Mouse (Mus musculus) hindbrain, embryonic 11.5 days (tissue): ENCODE data around the gene Tenm2. TPM values are rescaled to one million over a fixed set of nuclear protein-coding genes. Genes with fewer than 3 reads are reported as not detected.

Source experiments
- ATAC-seq: fragments of 200-750 bp; cut with Nextera tagmentation; 2 replicates; pipeline ENCODE4 v1.8.0; 2017; ENCODE audit warnings: mild to moderate bottlenecking, moderate TSS enrichment, moderate library complexity; ENCODE audit not compliant: low FRiP score
- DNase-seq: peaks from one replicate; pipeline ENCODE4 v3.0.0-alpha.2; 2015; ENCODE audit warnings: low spot score
- H3K27ac ChIP-seq: fragments of 300-500 bp; sonication (generic); 2 replicates; pipeline ENCODE4 v1.5.1; 2014; ENCODE audit warnings: mild to moderate bottlenecking, low read depth, low read length
- H3K27me3 ChIP-seq: fragments of 300-500 bp; sonication (generic); 2 replicates; pipeline ENCODE4 v1.6.1; 2014; ENCODE audit warnings: mild to moderate bottlenecking, low read length, moderate library complexity, mixed read lengths; ENCODE audit not compliant: control insufficient read depth, insufficient read depth
- H3K36me3 ChIP-seq: fragments of 300-500 bp; sonication (generic); 2 replicates; pipeline ENCODE4 v1.6.1; 2014; ENCODE audit warnings: mild to moderate bottlenecking, low read length, moderate library complexity, mixed read lengths; ENCODE audit not compliant: control insufficient read depth, insufficient read depth
- H3K4me1 ChIP-seq: fragments of 300-500 bp; sonication (generic); replicated peaks from 2 replicates; pipeline ENCODE4 v1.6.1; 2014; ENCODE audit warnings: low read length, mixed read lengths; ENCODE audit not compliant: control insufficient read depth, insufficient read depth
- H3K4me2 ChIP-seq: fragments of 300-500 bp; sonication (generic); replicated peaks from 2 replicates; pipeline ENCODE4 v1.6.1; 2014; ENCODE audit warnings: mild to moderate bottlenecking, low read depth, low read length
- H3K4me3 ChIP-seq: fragments of 300-500 bp; sonication (generic); 2 replicates; pipeline ENCODE4 v1.5.1; 2014; ENCODE audit warnings: low read depth, low read length
- H3K9ac ChIP-seq: fragments of 300-500 bp; sonication (generic); 2 replicates; pipeline ENCODE4 v1.6.1; 2014; ENCODE audit warnings: low read depth, low read length
- H3K9me3 ChIP-seq: fragments of 300-500 bp; sonication (generic); 2 replicates; pipeline ENCODE4 v1.6.1; 2016; ENCODE audit warnings: low read length; ENCODE audit not compliant: control insufficient read depth
- WGBS: fragments of 180-500 bp; shearing (Covaris S2); extraction: QIAGEN DNeasy Blood & Tissue Kit; methylation state at CpG from one replicate; pipeline ENCODE4 v1.1.7; 2014; 5-methylcytosine and 5-hydroxymethylcytosine counted together
- polyA plus RNA-seq: library from polyadenylated mRNA; unstranded; fragments of >200 nt; fragmentation: Nextera tagmentation; extraction: Ambion mirVana; gene quantifications from 2 replicates; pipeline ENCODE4 v1.2.1, GENCODE M21; 2014

Gene Tenm2
- polyA plus RNA-seq, 1 experiment from 2014 or later, result 9.0 TPM

GRCm38 (mm10) chr11:36365067-36365466 is 870.7 kb downstream of the Tenm2 start:
- H3K4me3 ChIP-seq, result no peak overlapping the region
- DNase-seq (no peak), ATAC-seq (no peak)
- 95% methylated on average over 5 of the region's 5 CpGs for WGBS
- no peaks in the 10 kb centered on the region for H3K36me3 ChIP-seq
- no peaks in the 10 kb centered on the region for H3K4me1 ChIP-seq
- no peaks in the 10 kb centered on the region for H3K27me3 ChIP-seq
- no peak overlapping the region for H3K4me2 ChIP-seq
- no peaks in the 10 kb centered on the region for H3K9me3 ChIP-seq
- no peak overlapping the region for H3K9ac ChIP-seq
- no peak overlapping the region for H3K27ac ChIP-seq

DNA sequence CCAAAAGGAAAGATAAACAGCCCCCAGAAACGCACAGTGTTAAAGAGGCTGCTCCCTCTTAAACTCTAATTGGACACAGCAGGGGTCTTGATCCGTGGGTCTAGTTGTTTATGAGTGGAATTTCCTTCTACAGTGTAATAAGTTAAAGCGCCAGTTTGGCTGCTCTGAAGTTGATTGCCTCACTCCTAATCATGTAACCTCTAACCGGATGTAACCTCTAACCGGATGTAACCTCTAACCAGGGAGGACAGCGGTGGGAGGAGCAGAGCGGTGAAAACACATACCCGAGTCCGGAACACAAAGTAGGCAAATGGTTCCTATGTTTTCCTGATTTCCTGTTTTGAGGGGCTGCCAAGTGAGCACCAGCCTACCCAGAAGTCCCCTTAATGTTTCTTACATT is 871.3 kb downstream of the Tenm2 start:
- no peaks in the 10 kb centered on the region for H3K36me3 ChIP-seq
- WGBS, result 78% methylated on average over 9 of the region's 9 CpGs
- no peak for ATAC-seq
- no peak for DNase-seq
- no peak overlapping the region for H3K27ac ChIP-seq
- no peaks in the 10 kb centered on the region for H3K4me1 ChIP-seq
- H3K9me3 ChIP-seq, result no peaks in the 10 kb centered on the region
- no peak overlapping the region for H3K9ac ChIP-seq
- H3K27me3 ChIP-seq, result no peaks in the 10 kb centered on the region
- H3K4me3 ChIP-seq, result no peak overlapping the region
- no peak overlapping the region for H3K4me2 ChIP-seq

- Histone ChIP-seq H3K4me2 (no peak overlapping the region), H3K4me3 (no peak overlapping the region), H3K9ac (no peak overlapping the region), H3K4me1 (no peaks in the 10 kb centered on the region), H3K27me3 (no peaks in the 10 kb centered on the region), H3K9me3 (no peaks in the 10 kb centered on the region), H3K36me3 (no peaks in the 10 kb centered on the region), H3K27ac (no peak overlapping the region)
- 93% methylated on average over 8 of the region's 8 CpGs for WGBS
- no peak for DNase-seq
- no peak for ATAC-seq
Measured at GRCm38 (mm10) chr11:36362514-36362913, 873.2 kb downstream of the Tenm2 start.

DNA sequence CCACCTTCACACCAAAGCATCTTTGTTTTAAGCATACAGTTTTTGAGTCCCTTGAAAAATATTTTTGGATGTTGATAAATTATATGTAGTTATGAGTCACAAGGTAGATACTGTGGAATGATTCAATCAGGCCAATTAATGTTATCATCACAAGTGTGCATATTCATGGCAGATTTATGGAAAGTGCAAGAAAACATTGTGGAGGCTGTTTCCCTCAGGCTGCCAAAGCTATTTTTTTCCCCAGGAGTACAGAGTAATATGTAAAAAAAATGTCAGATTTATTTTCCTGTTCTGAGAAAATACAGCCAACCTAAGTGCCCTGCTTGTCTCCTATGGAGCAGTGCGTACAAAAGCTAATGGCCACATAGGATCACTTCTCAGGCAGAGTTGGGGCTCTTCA is 882.5 kb downstream of the Tenm2 start:
- H3K4me1 ChIP-seq, result no peaks in the 10 kb centered on the region
- ATAC-seq, result no peak
- H3K9me3 ChIP-seq, result no peaks in the 10 kb centered on the region
- no peaks in the 10 kb centered on the region for H3K27me3 ChIP-seq
- H3K36me3 ChIP-seq, result no peaks in the 10 kb centered on the region
- no peak overlapping the region for H3K27ac ChIP-seq
- no peak overlapping the region for H3K4me2 ChIP-seq
- H3K9ac ChIP-seq, result no peak overlapping the region
- WGBS, result 90% methylated on average over 1 of the region's 1 CpGs
- no peak for DNase-seq
- H3K4me3 ChIP-seq, result no peak overlapping the region

- no peaks in the 10 kb centered on the region for H3K4me1 ChIP-seq
- no peaks in the 10 kb centered on the region for H3K36me3 ChIP-seq
- H3K4me2 ChIP-seq, result no peak overlapping the region
- no peak overlapping the region for H3K9ac ChIP-seq
- no peak for DNase-seq
- no peak for ATAC-seq
- H3K9me3 ChIP-seq, result no peaks in the 10 kb centered on the region
- no peaks in the 10 kb centered on the region for H3K27me3 ChIP-seq
- WGBS, result 67% methylated on average over 6 of the region's 6 CpGs
- H3K4me3 ChIP-seq, result no peak overlapping the region
- H3K27ac ChIP-seq, result no peak overlapping the region
Measured at GRCm38 (mm10) chr11:36351752-36352151, 884.0 kb downstream of the Tenm2 start.

DNA sequence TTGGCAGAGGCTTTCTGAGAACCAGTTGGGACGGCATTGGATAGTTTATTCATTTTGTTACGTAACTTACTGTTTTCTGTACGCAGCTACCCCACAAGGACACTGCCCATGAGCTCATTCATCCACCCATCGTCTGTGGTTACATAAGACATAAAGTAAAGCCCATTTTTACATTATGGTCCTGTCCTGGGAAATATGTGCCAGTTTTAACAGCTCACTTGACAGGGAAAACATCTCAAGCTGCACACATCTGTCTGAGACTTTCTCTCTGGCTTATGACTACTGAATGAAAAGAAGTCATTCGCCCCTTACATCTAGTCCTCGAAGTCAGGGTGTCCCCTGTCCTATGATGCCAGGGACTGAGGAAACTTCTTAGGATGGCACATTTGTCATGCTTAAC is 884.4 kb downstream of the Tenm2 start:
- no peaks in the 10 kb centered on the region for H3K4me1 ChIP-seq
- ATAC-seq, result no peak
- 90% methylated on average over 6 of the region's 6 CpGs for WGBS
- no peak overlapping the region for H3K4me2 ChIP-seq
- H3K9ac ChIP-seq, result no peak overlapping the region
- no peak overlapping the region for H3K27ac ChIP-seq
- H3K27me3 ChIP-seq, result no peaks in the 10 kb centered on the region
- H3K4me3 ChIP-seq, result no peak overlapping the region
- no peaks in the 10 kb centered on the region for H3K9me3 ChIP-seq
- no peaks in the 10 kb centered on the region for H3K36me3 ChIP-seq
- no peak for DNase-seq

GRCm38 (mm10) chr11:36350264-36350663 is 885.5 kb downstream of the Tenm2 start:
- no peaks in the 10 kb centered on the region for H3K9me3 ChIP-seq
- no peak overlapping the region for H3K4me3 ChIP-seq
- H3K4me2 ChIP-seq, result no peak overlapping the region
- no peaks in the 10 kb centered on the region for H3K27me3 ChIP-seq
- H3K4me1 ChIP-seq, result no peaks in the 10 kb centered on the region
- no peaks in the 10 kb centered on the region for H3K36me3 ChIP-seq
- no peak overlapping the region for H3K27ac ChIP-seq
- WGBS, result 90% methylated on average over 1 of the region's 1 CpGs
- H3K9ac ChIP-seq, result no peak overlapping the region
- ATAC-seq, result no peak
- DNase-seq, result no peak

DNA sequence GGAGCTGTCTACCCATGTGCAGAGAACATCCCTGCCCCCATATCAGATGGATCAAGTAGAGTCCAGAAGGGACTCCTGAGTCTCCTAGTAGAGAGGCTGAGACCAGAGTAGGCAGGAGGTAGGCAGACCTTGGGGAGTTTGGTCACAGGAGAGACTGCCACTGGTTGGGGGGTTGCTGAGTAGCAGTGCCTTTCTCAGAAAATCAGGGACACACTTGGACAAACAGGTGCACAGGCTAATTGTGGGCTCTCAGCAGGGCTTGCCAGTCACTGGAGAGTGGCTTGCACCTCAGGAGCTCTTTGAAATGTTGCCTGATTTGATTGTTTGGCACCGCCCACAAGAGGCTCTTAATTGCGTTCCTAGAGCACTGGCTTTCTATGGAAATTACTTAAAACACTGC is 885.9 kb downstream of the Tenm2 start:
- ATAC-seq (no peak), DNase-seq (no peak)
- Histone ChIP-seq H3K27me3 (no peaks in the 10 kb centered on the region), H3K4me2 (no peak overlapping the region), H3K4me3 (no peak overlapping the region), H3K9me3 (no peaks in the 10 kb centered on the region), H3K36me3 (no peaks in the 10 kb centered on the region), H3K4me1 (no peaks in the 10 kb centered on the region), H3K9ac (no peak overlapping the region), H3K27ac (no peak overlapping the region)
- 46% methylated on average over 2 of the region's 2 CpGs for WGBS

- Histone ChIP-seq H3K4me3 (no peak overlapping the region), H3K27me3 (no peaks in the 10 kb centered on the region), H3K9ac (no peak overlapping the region), H3K4me1 (no peaks in the 10 kb centered on the region), H3K4me2 (no peak overlapping the region), H3K36me3 (no peaks in the 10 kb centered on the region), H3K9me3 (no peaks in the 10 kb centered on the region), H3K27ac (no peak overlapping the region)
- ATAC-seq (no peak), DNase-seq (no peak)
- 89% methylated on average over 3 of the region's 3 CpGs for WGBS
Measured at GRCm38 (mm10) chr11:36341799-36342198, 894.0 kb downstream of the Tenm2 start.
